Mouse (Mus musculus) lung, adult 2 months (tissue): ENCODE data around the gene Pla2g2f.

Experiments used
- CTCF ChIP-seq: fragments of 200-500 bp; IDR thresholded peaks from 2 replicates; pipeline ENCODE4 v1.5.1; 2011; ENCODE audit warnings: mild to moderate bottlenecking, low read length, control low read depth; ENCODE audit not compliant: insufficient read depth
- POLR2A ChIP-seq: fragments of 200-500 bp; IDR thresholded peaks from 2 replicates; pipeline ENCODE4 v1.6.1; 2011; ENCODE audit warnings: low read depth, mild to moderate bottlenecking, control low read depth, low read length, borderline replicate concordance; ENCODE audit errors: extremely low read depth

GRCm38 (mm10) chr4:138725751-138726150 lies 31.7 kb downstream of the Pla2g2f start:
- TF ChIP-seq POLR2A (no peak), CTCF (no peak)
